Comparison of ENCODE assay signal across 13 mouse cellular contexts in genomic region chr7:116200951-116201351, GRCm38 (mm10).
A peak's percentile ranks its signal among the peaks of the same experiment; 100 is the strongest.
DNase-seq lines count a peak whose midpoint lies in the region; ATAC-seq and TF ChIP-seq lines count a peak whose summit lies in the region.
"Had no signal": no experiment of that assay in that cellular context is flagged by ENCODE, and none has a peak within 500 bp of the region (broad histone marks: within the 10 kb centered on the region; RNA-seq: fewer than 3 reads in every experiment).

No protein-coding gene starts in this region.

- H3K4me2 ChIP-seq in heart, embryonic 14.5 days (ENCODE audit: low read length), result no peak overlapping the region
- no peak overlapping the region for H3K4me2 ChIP-seq in liver, postnatal 0 days (ENCODE audit: low read depth, low read length)
- H3K4me2 ChIP-seq in limb, embryonic 13.5 days (replicated peaks), result no peak overlapping the region
- no peak overlapping the region for H3K4me2 ChIP-seq in midbrain, embryonic 14.5 days (ENCODE audit: low read length)
- H3K4me2 ChIP-seq: liver, embryonic 12.5 days had no signal

- peak overlapping the region; percentile 30 to 72 for H3K27ac ChIP-seq in heart, embryonic 14.5 days (replicated peaks in 1 of 2; ENCODE audit: control insufficient read depth in 1 of 2, insufficient read depth in 1 of 2, low read depth in 2 of 2, low read length in 2 of 2)
- no peak overlapping the region for H3K27ac ChIP-seq in liver, postnatal 0 days (ENCODE audit: low read depth)
- 0 out of 2 replicates have a peak overlapping the region, but pooled peaks have one; percentile 10 for H3K27ac ChIP-seq in limb, embryonic 13.5 days
- no peak overlapping the region for H3K27ac ChIP-seq in midbrain, embryonic 14.5 days (replicated peaks; ENCODE audit: low read depth, low read length)
- H3K27ac ChIP-seq: liver, embryonic 12.5 days had no signal

- no peaks in the 10 kb centered on the region for H3K36me3 ChIP-seq in heart, embryonic 14.5 days (ENCODE audit: control insufficient read depth, insufficient read depth, low read length)
- no peaks in the 10 kb centered on the region for H3K36me3 ChIP-seq in liver, postnatal 0 days (replicated peaks; ENCODE audit: insufficient read depth, low read length)
- no peaks in the 10 kb centered on the region for H3K36me3 ChIP-seq in limb, embryonic 13.5 days
- H3K36me3 ChIP-seq in midbrain, embryonic 14.5 days (ENCODE audit: control insufficient read depth, insufficient read depth, low read length), result no peaks in the 10 kb centered on the region
- H3K36me3 ChIP-seq: G1E; liver, embryonic 12.5 days had no signal

- WGBS in heart, embryonic 14.5 days, result 26% methylated on average over 1 of the region's 1 CpGs
- WGBS in liver, postnatal 0 days (ENCODE audit: insufficient replicate concordance), result 52% methylated on average over 1 of the region's 1 CpGs
- WGBS in limb, embryonic 13.5 days, result 74% methylated on average over 1 of the region's 1 CpGs
- WGBS in midbrain, embryonic 14.5 days, result 68% methylated on average over 1 of the region's 1 CpGs

- H3K9ac ChIP-seq in heart, embryonic 14.5 days (ENCODE audit: low read length), result peak overlapping the region; percentile 21; the same call in 1 of the 2 replicates
- no peak overlapping the region for H3K9ac ChIP-seq in liver, postnatal 0 days (replicated peaks)
- H3K9ac ChIP-seq in limb, embryonic 13.5 days, result no peak overlapping the region
- no peak overlapping the region for H3K9ac ChIP-seq in midbrain, embryonic 14.5 days (replicated peaks; ENCODE audit: low read length)
- H3K9ac ChIP-seq: liver, embryonic 12.5 days had no signal

- peak; percentile 50 to 78 for DNase-seq in adrenal gland, adult (ENCODE audit: inconsistent age in 2 of 2, low spot score in 1 of 2)
- no peak for DNase-seq in adrenal gland, postnatal 4 days (ENCODE audit: low spot score in 2 of 2)
- no peak for DNase-seq in heart, postnatal 10 days
- DNase-seq in liver, postnatal 0 days, result peak; percentile 21
- DNase-seq in liver, result no peak
- no peak for DNase-seq in midbrain, embryonic 14.5 days
- DNase-seq: lung, postnatal 4 days; right cerebral cortex, adult 18-20 months had no signal

- TF ChIP-seq CTCF in liver, postnatal 0 days (IDR thresholded peaks at IDR 0.05; ENCODE audit: low read depth), result no peak

- H3K4me1 ChIP-seq in heart, embryonic 14.5 days (ENCODE audit: control insufficient read depth in 2 of 2, insufficient read depth in 2 of 2, low read length in 2 of 2), result peaks cover 42 to 73% of the 10 kb centered on the region in 2 experiments
- peaks cover 13% of the 10 kb centered on the region; the same call in 1 of the 2 replicates for H3K4me1 ChIP-seq in liver, postnatal 0 days (ENCODE audit: insufficient read depth)
- peaks cover 32% of the 10 kb centered on the region for H3K4me1 ChIP-seq in limb, embryonic 13.5 days
- no peaks in the 10 kb centered on the region for H3K4me1 ChIP-seq in midbrain, embryonic 14.5 days (ENCODE audit: control insufficient read depth, insufficient read depth, low read length)

- H3K27me3 ChIP-seq in heart, embryonic 14.5 days (ENCODE audit: control insufficient read depth, insufficient read depth, low read length), result no peaks in the 10 kb centered on the region
- no peaks in the 10 kb centered on the region for H3K27me3 ChIP-seq in liver, postnatal 0 days (ENCODE audit: insufficient read depth, low read length)
- H3K27me3 ChIP-seq in limb, embryonic 13.5 days, result no peaks in the 10 kb centered on the region
- H3K27me3 ChIP-seq in midbrain, embryonic 14.5 days (ENCODE audit: control insufficient read depth, insufficient read depth, low read length), result no peaks in the 10 kb centered on the region
- H3K27me3 ChIP-seq: liver, embryonic 12.5 days had no signal

- no peak overlapping the region for H3K4me3 ChIP-seq in heart, embryonic 14.5 days (ENCODE audit: control insufficient read depth in 1 of 2, insufficient read depth in 1 of 2, low read depth in 1 of 2, low read length in 2 of 2)
- no peak overlapping the region for H3K4me3 ChIP-seq in liver, postnatal 0 days (ENCODE audit: low read depth, low read length)
- H3K4me3 ChIP-seq in limb, embryonic 13.5 days, result no peak overlapping the region
- H3K4me3 ChIP-seq in midbrain, embryonic 14.5 days (replicated peaks; ENCODE audit: low read depth, low read length), result no peak overlapping the region
- H3K4me3 ChIP-seq: liver, embryonic 12.5 days had no signal

- H3K9me3 ChIP-seq in heart, embryonic 14.5 days (ENCODE audit: control insufficient read depth, low read length), result no peaks in the 10 kb centered on the region
- no peaks in the 10 kb centered on the region for H3K9me3 ChIP-seq in liver, postnatal 0 days (ENCODE audit: low read length)
- no peaks in the 10 kb centered on the region for H3K9me3 ChIP-seq in limb, embryonic 13.5 days
- no peaks in the 10 kb centered on the region for H3K9me3 ChIP-seq in midbrain, embryonic 14.5 days (ENCODE audit: control insufficient read depth, low read length)
- H3K9me3 ChIP-seq: G1E; liver, embryonic 12.5 days had no signal

- intact Hi-C loops in heart, postnatal 10 days (cut with DNase I), result no loop called here

- TF ChIP-seq EP300 in liver, postnatal 0 days (IDR thresholded peaks at IDR 0.05; ENCODE audit: low read depth), result no peak

- ATAC-seq in heart, embryonic 14.5 days (ENCODE audit: insufficient number of reproducible peaks, insufficient read depth, low FRiP score, low read depth), result no peak; the same call in 1 of the 2 replicates
- ATAC-seq in liver, postnatal 0 days, result peak; percentile 82
- no peak for ATAC-seq in limb, embryonic 13.5 days (ENCODE audit: low FRiP score, low read depth)
- ATAC-seq in midbrain, embryonic 14.5 days (ENCODE audit: low FRiP score, low TSS enrichment), result no peak
- ATAC-seq: inflammation-experienced regulatory T-cells, adult 6 months; liver, embryonic 12.5 days had no signal

Comparison
In these comparisons a context has a peak if more than half of its experiments do, and no peak if none do; other contexts are left out.
1. DNase-seq: peak in adrenal gland, adult (2 of 2) and liver, postnatal 0 days (single experiment); none in adrenal gland, postnatal 4 days (0 of 2), heart, postnatal 10 days (0 of 2), liver (single experiment) and midbrain, embryonic 14.5 days (single experiment).
2. H3K27ac ChIP-seq: peak in heart, embryonic 14.5 days (2 of 2) and limb, embryonic 13.5 days (single experiment); none in liver, postnatal 0 days (single experiment) and midbrain, embryonic 14.5 days (single experiment).